Mouse (Mus musculus) midbrain, embryonic 15.5 days (tissue): ENCODE data around the gene Rora. TPM values are rescaled to one million over a fixed set of nuclear protein-coding genes. Genes with fewer than 3 reads are reported as not detected.

ENCODE experiments used
- ATAC-seq: fragments of 200-750 bp; cut with Nextera tagmentation; replicated peaks from 2 replicates; pipeline ENCODE4 v1.8.0; 2017; ENCODE audit warnings: moderate TSS enrichment
- H3K27ac ChIP-seq: fragments of 300-500 bp; sonication (generic); 2 replicates; pipeline ENCODE4 v1.5.1; 2015; ENCODE audit warnings: mild to moderate bottlenecking, inconsistent platforms
- H3K27me3 ChIP-seq: fragments of 300-500 bp; sonication (generic); replicated peaks from 2 replicates; pipeline ENCODE4 v1.6.1; 2015; ENCODE audit warnings: inconsistent platforms
- H3K36me3 ChIP-seq: fragments of 300-500 bp; sonication (generic); replicated peaks from 2 replicates; pipeline ENCODE4 v1.6.1; 2015; ENCODE audit warnings: inconsistent platforms
- H3K4me1 ChIP-seq: fragments of 300-500 bp; sonication (generic); 2 replicates; pipeline ENCODE4 v1.6.1; 2015; ENCODE audit warnings: inconsistent platforms
- H3K4me2 ChIP-seq: fragments of 300-500 bp; sonication (generic); 2 replicates; pipeline ENCODE4 v1.6.1; 2015; ENCODE audit warnings: inconsistent platforms, mild to moderate bottlenecking, moderate library complexity
- H3K4me3 ChIP-seq: fragments of 300-500 bp; sonication (generic); 2 replicates; pipeline ENCODE4 v1.5.1; 2015; ENCODE audit warnings: mild to moderate bottlenecking, inconsistent platforms
- H3K9ac ChIP-seq: fragments of 300-500 bp; sonication (generic); 2 replicates; pipeline ENCODE4 v1.6.1; 2015; ENCODE audit warnings: mild to moderate bottlenecking, inconsistent platforms
- H3K9me3 ChIP-seq: fragments of 300-500 bp; sonication (generic); 2 replicates; pipeline ENCODE4 v1.6.1; 2016; ENCODE audit warnings: inconsistent platforms
- WGBS: fragments of 180-500 bp; shearing (Covaris S2); methylation state at CpG from one replicate; pipeline ENCODE4 v1.1.7; 2015; ENCODE audit warnings: mixed read lengths; 5-methylcytosine and 5-hydroxymethylcytosine counted together
- polyA plus RNA-seq: library from polyadenylated mRNA; unstranded; fragments of >200 nt; fragmentation: Nextera tagmentation; extraction: Ambion mirVana; gene quantifications from 2 replicates; pipeline ENCODE4 v1.2.1, GENCODE M21; 2015

Gene Rora
- polyA plus RNA-seq, 1 experiment from 2014 or later, result 43.9 TPM

DNA sequence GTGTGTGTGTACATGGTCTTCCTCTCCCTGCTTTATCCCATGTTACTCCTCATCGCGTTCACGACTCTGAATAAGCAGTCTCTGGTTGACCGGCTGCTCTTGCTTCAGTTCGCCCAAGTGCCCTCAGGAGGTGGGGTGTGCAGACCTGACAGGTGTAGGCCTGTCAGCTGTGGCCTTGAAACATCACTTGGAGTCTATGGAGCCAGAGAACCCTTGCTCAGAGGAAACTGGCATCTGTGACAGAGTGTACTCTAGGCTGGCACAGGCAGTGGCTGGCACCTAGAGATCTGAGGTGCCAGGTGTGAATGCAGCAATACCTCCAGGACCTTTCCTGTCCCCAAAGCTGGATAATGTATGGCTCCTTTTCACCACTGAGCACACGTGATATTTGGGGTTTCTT lies 331.5 kb downstream of the Rora start:
- no peak overlapping the region for H3K27ac ChIP-seq
- peaks cover 18% of the 10 kb centered on the region for H3K4me1 ChIP-seq
- no peak overlapping the region for H3K4me2 ChIP-seq
- no peaks in the 10 kb centered on the region for H3K9me3 ChIP-seq
- WGBS, result 85% methylated on average over 6 of the region's 6 CpGs
- no peak overlapping the region for H3K9ac ChIP-seq
- no peak overlapping the region for H3K4me3 ChIP-seq
- no peaks in the 10 kb centered on the region for H3K27me3 ChIP-seq
- no peak for ATAC-seq
- no peaks in the 10 kb centered on the region for H3K36me3 ChIP-seq

DNA sequence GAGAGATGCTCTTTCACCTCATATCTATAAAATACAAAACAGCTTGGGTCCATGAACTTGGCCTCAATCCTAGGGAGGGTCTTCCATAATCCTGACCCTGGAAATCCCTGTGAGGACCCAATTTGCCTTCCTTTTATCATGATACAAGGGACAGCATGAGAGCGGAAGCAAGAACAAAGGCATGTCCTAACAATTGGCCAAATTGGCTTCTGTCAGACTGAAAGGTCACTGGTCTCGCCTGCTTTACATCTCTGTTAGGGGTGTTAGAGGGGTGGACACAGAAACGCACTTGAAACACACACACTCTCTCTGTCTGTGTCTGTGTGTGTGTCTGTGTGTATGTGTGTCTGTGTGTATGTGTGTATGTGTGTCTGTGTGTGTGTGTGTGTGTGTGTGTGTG lies 332.2 kb downstream of the Rora start:
- peaks cover 18% of the 10 kb centered on the region for H3K4me1 ChIP-seq
- no peak for ATAC-seq
- 27% methylated on average over 3 of the region's 3 CpGs for WGBS
- H3K27me3 ChIP-seq, result no peaks in the 10 kb centered on the region
- H3K27ac ChIP-seq, result no peak overlapping the region
- H3K9ac ChIP-seq, result no peak overlapping the region
- no peaks in the 10 kb centered on the region for H3K36me3 ChIP-seq
- no peak overlapping the region for H3K4me3 ChIP-seq
- no peaks in the 10 kb centered on the region for H3K9me3 ChIP-seq
- H3K4me2 ChIP-seq, result no peak overlapping the region

DNA sequence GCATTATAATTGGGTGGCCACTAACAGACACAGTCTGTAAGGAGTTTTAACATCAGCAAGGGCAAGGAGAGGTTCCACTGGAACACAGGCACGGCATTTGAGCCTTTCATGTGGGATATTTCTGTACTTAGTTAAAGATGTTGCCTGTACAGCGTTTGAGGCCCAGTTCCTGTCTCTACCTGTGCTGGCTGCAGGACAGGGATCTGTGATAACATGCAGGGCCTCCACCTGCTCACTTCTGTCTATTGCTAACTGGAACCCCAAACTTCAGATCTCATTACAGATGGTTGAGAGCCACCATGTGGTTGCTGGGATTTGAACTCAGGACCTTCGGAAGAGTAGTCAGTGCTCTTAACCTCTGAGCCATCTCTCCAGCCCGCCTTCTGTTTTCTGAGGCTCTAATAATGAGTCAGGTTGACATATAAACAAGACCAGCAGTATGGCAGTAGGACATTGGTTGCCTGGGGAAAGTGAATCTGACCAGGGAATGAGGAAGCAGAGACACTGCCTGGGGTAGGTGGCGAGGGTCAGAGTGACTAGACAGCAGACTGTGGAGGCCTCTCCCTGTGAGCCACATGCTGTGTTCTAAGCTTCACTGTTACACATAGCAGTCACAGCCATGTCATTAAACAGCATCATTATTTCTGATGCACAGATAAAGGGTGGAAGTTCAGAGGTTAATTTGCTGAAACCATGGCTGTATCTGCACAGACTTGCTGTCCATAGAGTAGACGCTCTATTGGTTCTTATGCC lies 333.9 kb downstream of the Rora start:
- H3K27ac ChIP-seq, result no peak overlapping the region
- no peak overlapping the region for H3K4me3 ChIP-seq
- H3K27me3 ChIP-seq, result no peaks in the 10 kb centered on the region
- no peak for ATAC-seq
- no peak overlapping the region for H3K9ac ChIP-seq
- H3K36me3 ChIP-seq, result no peaks in the 10 kb centered on the region
- no peaks in the 10 kb centered on the region for H3K9me3 ChIP-seq
- no peak overlapping the region for H3K4me2 ChIP-seq
- H3K4me1 ChIP-seq, result peaks cover 12% of the 10 kb centered on the region
- WGBS, result 81% methylated on average over 6 of the region's 6 CpGs

DNA sequence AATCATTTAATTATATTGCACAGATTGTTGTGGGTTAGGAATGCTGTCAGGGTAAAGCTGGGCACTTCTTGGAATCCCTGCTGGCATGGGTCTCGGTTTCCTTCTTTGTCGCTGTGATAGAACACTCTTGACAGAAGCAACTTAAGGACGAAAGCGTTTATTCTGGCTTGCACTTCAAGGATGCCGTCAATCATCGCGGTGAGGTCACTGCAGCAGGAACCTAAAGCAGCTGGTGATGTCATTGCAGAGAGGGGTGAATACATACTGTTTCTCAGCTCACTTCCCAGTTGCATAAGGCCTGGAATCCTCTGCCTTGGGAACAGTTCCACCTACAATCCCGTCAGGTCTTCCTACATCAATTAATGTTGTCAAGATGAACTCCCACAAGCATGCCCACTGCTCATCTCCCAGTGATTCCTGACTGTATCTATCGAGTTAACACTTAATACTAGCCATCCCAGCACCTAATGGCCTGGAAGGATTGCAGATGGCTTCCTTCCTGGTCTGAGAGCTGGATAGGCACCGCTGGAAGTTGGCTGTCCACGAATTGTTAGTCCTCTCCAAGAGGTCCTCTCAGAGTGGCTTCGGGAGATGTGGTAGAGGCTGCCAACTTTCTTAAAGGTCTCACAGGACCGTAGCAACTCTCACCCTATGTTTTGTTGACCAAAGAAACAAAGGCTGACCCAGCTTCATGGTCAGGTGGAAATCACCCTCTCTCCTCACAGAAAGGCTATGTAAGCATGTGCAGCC lies 334.8 kb downstream of the Rora start:
- no peak overlapping the region for H3K4me2 ChIP-seq
- no peaks in the 10 kb centered on the region for H3K9me3 ChIP-seq
- H3K36me3 ChIP-seq, result no peaks in the 10 kb centered on the region
- H3K4me1 ChIP-seq, result peaks cover 5% of the 10 kb centered on the region; the same call in 1 of the 2 replicates
- H3K9ac ChIP-seq, result no peak overlapping the region
- ATAC-seq, result no peak
- no peaks in the 10 kb centered on the region for H3K27me3 ChIP-seq
- no peak overlapping the region for H3K4me3 ChIP-seq
- H3K27ac ChIP-seq, result no peak overlapping the region
- 82% methylated on average over 13 of the region's 13 CpGs for WGBS

DNA sequence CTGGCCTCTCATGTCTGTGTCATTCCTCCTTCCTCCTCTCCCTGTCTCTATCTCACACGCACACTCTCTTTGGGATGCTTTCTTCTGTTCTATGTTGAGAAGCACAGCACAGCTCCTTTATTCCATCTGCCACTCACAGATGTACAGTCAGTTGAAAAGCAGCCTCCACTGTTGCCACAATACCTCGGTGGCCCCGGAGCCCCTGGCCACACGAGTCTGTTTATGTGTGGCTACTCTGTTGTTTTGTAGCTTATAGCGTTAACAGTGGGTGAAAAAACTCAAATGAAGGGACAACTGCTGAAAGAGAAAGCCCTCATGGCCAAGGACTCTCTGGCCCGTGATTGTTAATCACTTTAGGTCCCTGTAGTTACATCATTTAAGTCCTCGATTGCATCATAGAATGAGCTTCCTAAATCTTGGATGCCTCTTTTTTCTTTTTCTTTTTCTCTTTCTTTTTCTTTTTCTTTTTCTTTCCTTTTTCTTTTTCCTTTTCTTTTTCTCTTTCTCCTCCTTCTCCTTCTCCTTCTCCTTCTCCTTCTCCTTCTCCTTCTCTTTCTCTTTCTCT lies 336.4 kb downstream of the Rora start:
- Histone ChIP-seq H3K4me3 (no peak overlapping the region), H3K27me3 (no peaks in the 10 kb centered on the region), H3K36me3 (no peaks in the 10 kb centered on the region), H3K9ac (no peak overlapping the region), H3K4me2 (no peak overlapping the region), H3K27ac (no peak overlapping the region), H3K9me3 (no peaks in the 10 kb centered on the region), H3K4me1 (peaks cover 5% of the 10 kb centered on the region; the same call in 1 of the 2 replicates)
- no peak for ATAC-seq
- WGBS, result 56% methylated on average over 7 of the region's 7 CpGs

DNA sequence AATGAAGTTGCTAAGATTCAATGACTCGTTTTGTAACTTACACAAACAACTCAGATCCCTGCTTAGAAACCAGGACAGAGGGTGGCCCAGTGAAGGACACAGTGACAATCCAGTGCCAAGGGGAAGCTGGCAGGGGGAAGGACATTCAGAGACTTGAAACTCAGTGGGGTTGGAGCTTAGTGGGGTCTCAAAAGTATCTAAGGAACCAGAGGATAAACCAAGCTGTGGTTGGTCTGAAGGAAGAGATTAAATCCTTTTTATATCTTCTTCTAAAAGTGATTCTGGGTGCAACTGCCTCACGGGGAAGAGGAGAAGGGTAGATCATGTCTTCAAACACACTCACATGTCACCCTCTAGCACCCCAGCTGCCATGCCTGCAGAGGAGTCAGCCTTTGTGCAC lies 340.3 kb downstream of the Rora start:
- H3K27me3 ChIP-seq, result no peaks in the 10 kb centered on the region
- H3K9me3 ChIP-seq, result no peaks in the 10 kb centered on the region
- H3K9ac ChIP-seq, result no peak overlapping the region
- no peaks in the 10 kb centered on the region for H3K36me3 ChIP-seq
- no peaks in the 10 kb centered on the region for H3K4me1 ChIP-seq
- H3K27ac ChIP-seq, result no peak overlapping the region
- ATAC-seq, result no peak
- H3K4me2 ChIP-seq, result no peak overlapping the region
- 42% methylated on average over 2 of the region's 2 CpGs for WGBS
- H3K4me3 ChIP-seq, result no peak overlapping the region

DNA sequence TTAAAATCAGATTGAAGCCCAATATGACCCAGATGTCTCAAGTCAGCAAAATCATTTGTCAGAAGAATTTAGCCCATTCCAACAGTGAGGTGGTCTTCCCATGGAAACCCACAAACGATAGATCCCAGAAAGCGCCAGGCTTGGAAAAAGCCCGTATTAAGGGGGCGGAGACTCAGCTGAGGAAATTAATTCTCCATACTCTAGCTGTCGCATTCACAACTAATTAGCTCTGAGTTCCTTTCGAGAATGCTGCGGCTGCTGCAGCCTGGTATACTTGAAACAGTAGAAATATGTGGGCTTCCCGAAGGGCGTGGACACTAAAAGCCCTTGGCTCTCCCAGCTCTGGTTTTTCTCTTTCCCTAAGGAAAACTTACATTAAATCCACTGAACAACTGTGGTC lies 345.4 kb downstream of the Rora start:
- no peak overlapping the region for H3K9ac ChIP-seq
- no peak for ATAC-seq
- no peak overlapping the region for H3K4me2 ChIP-seq
- no peaks in the 10 kb centered on the region for H3K36me3 ChIP-seq
- no peaks in the 10 kb centered on the region for H3K4me1 ChIP-seq
- no peaks in the 10 kb centered on the region for H3K9me3 ChIP-seq
- WGBS, result 81% methylated on average over 9 of the region's 9 CpGs
- no peaks in the 10 kb centered on the region for H3K27me3 ChIP-seq
- H3K4me3 ChIP-seq, result no peak overlapping the region
- no peak overlapping the region for H3K27ac ChIP-seq

DNA sequence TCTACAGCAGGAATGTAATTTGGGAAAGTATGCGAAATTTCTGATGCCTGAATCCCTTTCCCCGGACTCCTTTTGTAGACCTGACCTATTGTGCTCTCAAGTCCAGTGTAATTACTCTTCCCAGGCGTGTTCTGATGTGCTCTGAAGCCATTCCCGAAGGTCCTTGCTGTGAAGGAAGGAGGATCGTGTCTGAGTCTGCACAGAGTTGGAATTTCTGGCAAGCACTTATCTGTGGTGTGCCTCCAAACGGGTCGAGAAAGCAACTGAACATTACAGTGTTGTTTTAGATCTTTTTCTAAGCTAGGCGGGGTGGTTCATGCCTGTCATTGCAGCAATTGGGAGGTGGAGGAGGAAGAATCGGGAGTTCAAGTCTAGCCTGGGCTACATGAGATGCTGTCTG lies 350.9 kb downstream of the Rora start:
- no peak overlapping the region for H3K4me3 ChIP-seq
- H3K9ac ChIP-seq, result no peak overlapping the region
- no peaks in the 10 kb centered on the region for H3K27me3 ChIP-seq
- H3K9me3 ChIP-seq, result no peaks in the 10 kb centered on the region
- no peaks in the 10 kb centered on the region for H3K4me1 ChIP-seq
- no peaks in the 10 kb centered on the region for H3K36me3 ChIP-seq
- ATAC-seq, result no peak
- no peak overlapping the region for H3K27ac ChIP-seq
- 78% methylated on average over 9 of the region's 9 CpGs for WGBS
- no peak overlapping the region for H3K4me2 ChIP-seq

DNA sequence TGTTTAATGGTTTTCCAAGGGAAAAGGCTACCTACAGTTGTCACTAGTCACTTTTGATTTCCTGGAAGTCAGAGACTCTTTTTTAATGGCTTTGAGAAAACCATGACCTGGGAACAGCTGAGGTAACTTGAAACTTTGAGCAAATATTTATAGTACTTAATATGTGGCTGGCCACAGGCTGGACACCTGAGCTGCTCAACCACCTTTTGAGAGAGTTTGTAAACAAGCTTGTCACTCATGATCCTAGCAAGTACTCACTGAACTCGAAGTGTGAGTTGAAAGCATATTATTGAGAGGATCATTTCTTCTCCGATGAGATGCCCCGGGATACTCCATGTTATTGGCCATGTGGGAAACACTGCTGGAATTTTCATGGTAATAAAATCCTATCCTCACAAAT lies 353.1 kb downstream of the Rora start:
- WGBS, result 85% methylated on average over 3 of the region's 3 CpGs
- Histone ChIP-seq H3K4me1 (no peaks in the 10 kb centered on the region), H3K27ac (no peak overlapping the region)

DNA sequence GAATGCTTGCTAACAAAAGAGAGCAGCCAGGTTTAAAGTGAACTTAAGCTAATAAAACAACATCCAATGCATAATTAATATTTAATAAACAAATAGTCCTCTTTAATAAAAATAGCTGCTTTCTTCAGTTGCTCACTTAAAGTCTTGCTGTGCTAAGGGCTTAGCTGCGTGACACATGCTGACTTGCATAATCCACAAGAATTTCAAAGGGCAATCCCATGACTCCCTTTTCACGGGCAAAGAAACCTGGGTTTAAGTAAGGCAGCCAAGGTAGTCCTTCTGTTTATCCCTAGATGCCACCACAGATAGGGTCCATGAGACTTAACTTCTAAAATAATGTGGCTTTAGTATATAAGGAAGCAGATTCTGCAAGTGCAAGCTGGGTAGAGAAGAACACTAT lies 355.1 kb downstream of the Rora start:
- Histone ChIP-seq H3K4me3 (no peak overlapping the region), H3K4me1 (0 out of 2 replicates have a peak, but pooled peaks cover 3% of the 10 kb centered on the region), H3K27ac (no peak overlapping the region), H3K9ac (no peak overlapping the region), H3K36me3 (no peaks in the 10 kb centered on the region), H3K27me3 (no peaks in the 10 kb centered on the region), H3K9me3 (no peaks in the 10 kb centered on the region), H3K4me2 (no peak overlapping the region)
- ATAC-seq, result no peak
- WGBS, result 48% methylated on average over 2 of the region's 2 CpGs

More for the DNA sequence above, 353.1 kb downstream of the Rora start:
- no peaks in the 10 kb centered on the region for H3K9me3 ChIP-seq
- no peak overlapping the region for H3K4me3 ChIP-seq
- ATAC-seq, result no peak
- H3K4me2 ChIP-seq, result no peak overlapping the region
- no peaks in the 10 kb centered on the region for H3K36me3 ChIP-seq
- no peaks in the 10 kb centered on the region for H3K27me3 ChIP-seq
- H3K9ac ChIP-seq, result no peak overlapping the region

DNA sequence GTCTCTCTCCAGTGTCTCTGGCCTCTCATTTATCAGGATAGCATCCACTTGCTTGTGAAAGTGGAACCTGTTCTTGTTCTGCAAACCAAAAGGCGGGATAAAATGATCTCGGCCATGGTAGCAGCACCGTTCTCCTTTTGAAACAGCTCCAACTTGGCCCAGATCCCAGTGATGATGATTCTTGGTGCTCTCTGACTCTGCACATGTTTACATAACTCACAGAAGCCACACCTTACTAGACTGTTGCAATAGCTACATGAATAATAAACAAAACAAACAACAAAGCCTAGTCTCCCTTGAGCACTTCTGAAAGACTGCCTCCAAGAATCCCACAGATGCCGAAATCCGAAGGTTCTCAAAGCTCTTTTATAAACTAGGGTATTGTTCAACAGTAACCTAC lies 357.3 kb downstream of the Rora start:
- Histone ChIP-seq H3K27me3 (no peaks in the 10 kb centered on the region), H3K4me1 (0 out of 2 replicates have a peak, but pooled peaks cover 3% of the 10 kb centered on the region), H3K9ac (no peak overlapping the region), H3K27ac (no peak overlapping the region), H3K4me3 (no peak overlapping the region), H3K4me2 (no peak overlapping the region), H3K36me3 (no peaks in the 10 kb centered on the region), H3K9me3 (no peaks in the 10 kb centered on the region)
- ATAC-seq, result no peak
- 72% methylated on average over 5 of the region's 5 CpGs for WGBS

DNA sequence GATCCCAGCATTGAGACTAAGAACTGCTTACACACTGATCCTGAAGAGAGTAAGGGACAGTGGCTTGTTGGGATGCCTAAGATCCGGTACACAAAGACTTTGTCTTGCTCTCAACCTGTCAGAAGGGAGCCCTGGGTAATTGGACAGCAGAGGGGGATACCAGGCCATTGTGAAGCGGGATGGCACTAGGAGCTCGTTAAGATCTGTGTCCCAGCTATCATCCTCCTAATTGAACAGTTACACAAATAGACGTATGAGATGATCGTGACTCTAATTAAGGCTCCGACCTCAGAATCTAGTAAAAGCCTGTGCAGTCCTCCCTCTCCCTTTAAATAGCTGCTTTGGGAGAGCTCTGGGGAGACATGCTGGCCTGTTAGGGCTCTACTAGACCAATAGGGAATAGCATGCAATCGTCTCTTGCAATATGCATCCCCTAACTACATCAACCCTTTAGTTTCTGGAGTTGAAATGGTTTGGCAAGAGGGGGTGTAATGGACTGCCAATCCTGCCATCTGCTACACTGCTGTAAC lies 359.7 kb downstream of the Rora start:
- Histone ChIP-seq H3K9ac (no peak overlapping the region), H3K4me1 (0 out of 2 replicates have a peak, but pooled peaks cover 3% of the 10 kb centered on the region), H3K36me3 (no peaks in the 10 kb centered on the region), H3K27ac (no peak overlapping the region), H3K27me3 (no peaks in the 10 kb centered on the region), H3K9me3 (no peaks in the 10 kb centered on the region), H3K4me3 (no peak overlapping the region), H3K4me2 (no peak overlapping the region)
- ATAC-seq, result no peak
- WGBS, result 56% methylated on average over 7 of the region's 7 CpGs
